Comparison of ENCODE assay signal across 16 mouse cellular contexts in the genomic region with DNA sequence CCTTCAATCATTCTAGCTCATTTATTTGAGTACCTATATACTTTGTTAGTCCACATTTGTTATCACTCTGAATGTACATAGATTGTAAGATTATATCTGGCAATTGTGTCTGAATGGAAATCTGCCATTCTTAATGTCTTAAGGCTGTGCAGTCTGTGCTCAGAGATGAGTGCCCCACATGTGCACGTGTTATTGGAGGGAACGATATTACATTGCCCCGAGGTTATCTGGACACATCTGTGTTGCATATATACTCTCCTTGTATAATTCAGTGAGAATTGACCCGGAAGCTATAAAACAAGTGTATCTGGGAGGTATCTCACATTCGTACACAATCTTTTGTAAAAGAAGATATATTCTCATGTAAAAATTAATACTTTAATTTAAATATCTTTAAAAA.
"Had no signal": no experiment of that assay in that cellular context is flagged by ENCODE, and none has a peak within 500 bp of the region (broad histone marks: within the 10 kb centered on the region; RNA-seq: fewer than 3 reads in every experiment).

No protein-coding gene starts in this region.

- H3K9me3 ChIP-seq: limb, embryonic 12.5 days; limb, embryonic 15.5 days; midbrain, embryonic 12.5 days had no signal

- H3K4me1 ChIP-seq: limb, embryonic 12.5 days; limb, embryonic 15.5 days; midbrain, embryonic 12.5 days had no signal

- H3K4me2 ChIP-seq: limb, embryonic 12.5 days; limb, embryonic 15.5 days; liver, embryonic 11.5 days; lung, embryonic 14.5 days; midbrain, embryonic 12.5 days had no signal

- H3K27ac ChIP-seq: limb, embryonic 12.5 days; limb, embryonic 15.5 days; liver, embryonic 14.5 days; macrophage; midbrain, embryonic 12.5 days had no signal

- H3K9ac ChIP-seq: limb, embryonic 12.5 days; limb, embryonic 15.5 days; liver, embryonic 14.5 days; liver, postnatal 0 days; lung, embryonic 14.5 days; midbrain, embryonic 12.5 days had no signal

- ATAC-seq: liver, postnatal 0 days; lung, postnatal 0 days; midbrain, embryonic 16.5 days had no signal

- H3K4me3 ChIP-seq: limb, embryonic 12.5 days; limb, embryonic 15.5 days; midbrain, embryonic 12.5 days had no signal

- H3K36me3 ChIP-seq: limb, embryonic 12.5 days; limb, embryonic 15.5 days; midbrain, embryonic 12.5 days had no signal

- H3K27me3 ChIP-seq: limb, embryonic 12.5 days; limb, embryonic 15.5 days; midbrain, embryonic 12.5 days had no signal

- DNase-seq: kidney, adult 18-20 months; kidney, adult 9 months; kidney, postnatal 4 days; left cerebral cortex, postnatal 4 days; liver, postnatal 0 days; lung, embryonic 14.5 days; thymus, adult 18-20 months; thymus, postnatal 36 days had no signal
